Mouse (Mus musculus) layer of hippocampus, postnatal 36 days (tissue): ENCODE results near the gene Sectm1a. TPM values are rescaled to one million over a fixed set of nuclear protein-coding genes. Genes with fewer than 3 reads are reported as not detected.
"Not testable (repeated sequence)": the region's sequence is repeated elsewhere in the genome, so short reads cannot be mapped to it uniquely, and the experiment has no call there.

Experiments
- DNase-seq, 2 experiments: peaks; one replicate each; pipeline ENCODE4 v3.0.0; 2022
- total RNA-seq, 2 experiments: library from RNA; stranded (reverse); gene quantifications; 2 replicates each; pipeline ENCODE4 v1.2.3; 2021

The Sectm1a gene
- total RNA-seq, 2 experiments from 2014 or later, result not detected

- no peak for DNase-seq
Observed at GRCm38 (mm10) chr11:121045286-121045685, 35.7 kb downstream of the Sectm1a start.

- DNase-seq, result not testable (repeated sequence)
Observed at GRCm38 (mm10) chr11:121043025-121043424, 38.0 kb downstream of the Sectm1a start.

GRCm38 (mm10) chr11:121042480-121042879 lies 38.5 kb downstream of the Sectm1a start:
- DNase-seq, result no peak

- no peak for DNase-seq
Observed at GRCm38 (mm10) chr11:121041636-121042035, 39.4 kb downstream of the Sectm1a start.

GRCm38 (mm10) chr11:121041212-121041611 lies 39.8 kb downstream of the Sectm1a start:
- peak; percentile 73 to 74 for DNase-seq

- DNase-seq, result no peak
Observed at GRCm38 (mm10) chr11:121039302-121039701, 41.7 kb downstream of the Sectm1a start, which contains the start of gene Cd7. Gene Cd7 (minus strand): TSS chr11:121039418.

GRCm38 (mm10) chr11:121038366-121039240 lies 42.4 kb downstream of the Sectm1a start:
- no peak for DNase-seq

GRCm38 (mm10) chr11:121033118-121033517 lies 47.9 kb downstream of the Sectm1a start:
- no peak for DNase-seq

GRCm38 (mm10) chr11:121027259-121027658 lies 53.8 kb downstream of the Sectm1a start:
- DNase-seq, result no peak

- no peak for DNase-seq
Observed at GRCm38 (mm10) chr11:121024163-121024562, 56.9 kb downstream of the Sectm1a start.

GRCm38 (mm10) chr11:121019501-121019900 lies 61.5 kb downstream of the Sectm1a start:
- DNase-seq, result no peak

GRCm38 (mm10) chr11:121017703-121018102 lies 63.3 kb downstream of the Sectm1a start:
- peak; percentile 18 to 33 for DNase-seq

Other genes with a start within 250 kb of the Sectm1a start
- gene Ccdc57, start 148.3 kb downstream of the Sectm1a start, total RNA-seq, result 1 to 10 TPM; 6.1 to 7.0 TPM
- 1 to 10 TPM; 2.3 to 2.5 TPM for gene Slc16a3, start 132.7 kb downstream of the Sectm1a start, total RNA-seq
- gene Csnk1d, start 89.9 kb downstream of the Sectm1a start, total RNA-seq, result 100 to 1,000 TPM; 129 to 137 TPM
- not detected for gene Cd7, start 41.8 kb downstream of the Sectm1a start, total RNA-seq
- not detected for gene Sectm1b, start 17.7 kb downstream of the Sectm1a start, total RNA-seq
- gene Tex19.2, start 37.5 kb upstream of the Sectm1a start, total RNA-seq, result not detected
- not detected for gene Tex19.1, start 64.9 kb upstream of the Sectm1a start, total RNA-seq
- gene Uts2r, start 79.1 kb upstream of the Sectm1a start, total RNA-seq, result under 1 TPM in 1 of 2 experiments, not detected in 1; 0.23 TPM
- 10 to 100 TPM; 16.7 to 20.2 TPM for gene Hexdc, start 123.2 kb upstream of the Sectm1a start, total RNA-seq
- gene Ogfod3, start 123.5 kb upstream of the Sectm1a start, total RNA-seq, result 1 to 10 TPM; 6.0 to 7.0 TPM
- 10 to 100 TPM; 22.1 to 22.5 TPM for gene Cybc1, start 148.1 kb upstream of the Sectm1a start, total RNA-seq
- gene Narf, start 156.0 kb upstream of the Sectm1a start, total RNA-seq, result 10 to 100 TPM; 48.9 to 56.7 TPM
- 10 to 100 TPM; 75.7 to 84.8 TPM for gene Foxk2, start 178.8 kb upstream of the Sectm1a start, total RNA-seq